Mouse (Mus musculus) monocyte, adult 59 days (primary cell): ENCODE results near the gene Auts2. TPM values are rescaled to one million over a fixed set of nuclear protein-coding genes. Genes with fewer than 3 reads are reported as not detected.

Experiments used
- total RNA-seq, 2 experiments: library from RNA; stranded (reverse); gene quantifications; one replicate each; pipeline ENCODE4 v1.2.4; 2023

Gene Auts2
- 1 to 10 TPM; 4.6 to 6.9 TPM for total RNA-seq

GRCm38 (mm10) chr5:132543118-132544071, at the start of gene Auts2:
Gene Auts2 (minus strand): TSS chr5:132543344.

